Mouse (Mus musculus): Measurements from ENCODE around the gene Rpl13.

- TF ChIP-seq CTCF (IDR thresholded peaks at IDR 0.05; ENCODE audit: borderline replicate concordance, extremely low read depth, insufficient read depth, insufficient read length) = no peak
- TF ChIP-seq POLR2A (IDR thresholded peaks at IDR 0.05; ENCODE audit: borderline replicate concordance, extremely low read depth, insufficient read depth, insufficient read length, poor library complexity, severe bottlenecking) = no peak
Observed at GRCm38 (mm10) chr8:123134149-123134713, 32.1 kb downstream of the Rpl13 start.
